Mouse (Mus musculus) CH12.LX (cell line): ENCODE results near the gene Hnrnpu. TPM values are rescaled to one million over a fixed set of nuclear protein-coding genes. Genes with fewer than 3 reads are reported as not detected.
"Not testable (repeated sequence)": the region's sequence is repeated elsewhere in the genome, so short reads cannot be mapped to it uniquely, and the experiment has no call there.

Experiments used
- DNase-seq: peaks from one replicate; pipeline ENCODE4 v3.0.0-alpha.2; 2013; ENCODE audit errors: extremely low read depth
- H3K27ac ChIP-seq: 2 replicates; pipeline ENCODE4 v1.5.1; 2012; ENCODE audit warnings: low read depth, mild to moderate bottlenecking, control low read depth, moderate library complexity; ENCODE audit not compliant: insufficient read depth
- H3K27me3 ChIP-seq: replicated peaks from 2 replicates; pipeline ENCODE3; 2012; ENCODE audit warnings: inconsistent platforms
- H3K36me3 ChIP-seq, 2 experiments: replicated peaks in 1 of 2; 2 replicates each; pipeline versions ENCODE3 to v1.6.1; 2012; ENCODE audit warnings: inconsistent platforms in 1 of 2, low read length in 1 of 2, mild to moderate bottlenecking in 1 of 2, mixed read lengths in 1 of 2, moderate library complexity in 1 of 2; ENCODE audit not compliant: control insufficient read depth in 1 of 2, insufficient read depth in 1 of 2
- H3K4me1 ChIP-seq, 2 experiments: 2 replicates each; pipeline ENCODE4 v1.6.1; 2012; ENCODE audit warnings: inconsistent platforms in 1 of 2, moderate library complexity in 1 of 2; ENCODE audit not compliant: insufficient read depth in 2 of 2, control insufficient read depth in 1 of 2
- H3K4me2 ChIP-seq: 2 replicates; pipeline ENCODE4 v1.6.1; 2012; ENCODE audit warnings: low read depth, mild to moderate bottlenecking, control low read depth; ENCODE audit not compliant: poor library complexity, insufficient read depth, severe bottlenecking
- H3K4me3 ChIP-seq, 3 experiments: fragments of 150-350 bp in 1 of 3; sonication (generic) in 1 of 3; replicated peaks in 1 of 3; 2 replicates each; pipeline versions ENCODE3 to v1.5.1; 2011 to 2012; ENCODE audit warnings: low read depth in 2 of 3, low read length in 2 of 3, mild to moderate bottlenecking in 2 of 3, moderate library complexity in 2 of 3, control low read depth in 1 of 3, improper control_type of control experiment in 1 of 3, inconsistent platforms in 1 of 3, mixed read lengths in 1 of 3; ENCODE audit not compliant: poor library complexity in 1 of 3
- H3K79me2 ChIP-seq: replicated peaks from 2 replicates; pipeline ENCODE4 v1.6.1; 2012; ENCODE audit warnings: mild to moderate bottlenecking, moderate library complexity; ENCODE audit not compliant: control insufficient read depth, poor library complexity, insufficient read depth, severe bottlenecking; ENCODE audit errors: extremely low read depth
- H3K9ac ChIP-seq: 2 replicates; pipeline ENCODE4 v1.6.1; 2012; ENCODE audit warnings: low read depth, mild to moderate bottlenecking, control low read depth, moderate library complexity; ENCODE audit not compliant: insufficient read depth
- H3K9me3 ChIP-seq: replicated peaks from 2 replicates; pipeline ENCODE3; 2012; ENCODE audit warnings: low read length, inconsistent platforms, mixed read lengths
- CTCF ChIP-seq, 2 experiments: IDR thresholded peaks in 1 of 2; conservative IDR thresholded peaks in 1 of 2; 2 replicates each; pipeline ENCODE4 v1.5.1; 2011 to 2012; ENCODE audit warnings: low read depth in 2 of 2, low read length in 2 of 2, improper control_type of control experiment in 1 of 2, inconsistent platforms in 1 of 2, mild to moderate bottlenecking in 1 of 2, moderate library complexity in 1 of 2
- E2F4 ChIP-seq: IDR thresholded peaks from 2 replicates; pipeline ENCODE4 v1.6.1; 2011; ENCODE audit warnings: low read depth, low read length, improper control_type of control experiment; ENCODE audit not compliant: insufficient replicate concordance
- ELF1 ChIP-seq: IDR thresholded peaks from 2 replicates; pipeline ENCODE4 v1.6.1; 2014; ENCODE audit warnings: low read depth, mild to moderate bottlenecking, inconsistent platforms, low read length, improper control_type of control experiment
- EP300 ChIP-seq: IDR thresholded peaks from 2 replicates; pipeline ENCODE4 v1.6.1; 2011; ENCODE audit warnings: low read length, improper control_type of control experiment
- JUN ChIP-seq: IDR thresholded peaks from 2 replicates; pipeline ENCODE4 v1.6.1; 2011; ENCODE audit warnings: low read depth, mild to moderate bottlenecking, low read length, improper control_type of control experiment, moderate library complexity; ENCODE audit not compliant: insufficient read depth
- MAZ ChIP-seq: IDR thresholded peaks from 2 replicates; pipeline ENCODE4 v1.6.1; 2012; ENCODE audit warnings: low read depth, mild to moderate bottlenecking, inconsistent platforms, low read length, improper control_type of control experiment, moderate library complexity
- PAX5 ChIP-seq: IDR thresholded peaks from 2 replicates; pipeline ENCODE4 v1.6.1; 2012; ENCODE audit warnings: low read length, inconsistent platforms, mixed read lengths
- RAD21 ChIP-seq: IDR thresholded peaks from 2 replicates; pipeline ENCODE4 v1.6.1; 2011; ENCODE audit warnings: low read depth, mild to moderate bottlenecking, low read length, improper control_type of control experiment, moderate library complexity
- SMC3 ChIP-seq: IDR thresholded peaks from 2 replicates; pipeline ENCODE4 v1.6.1; 2011; ENCODE audit warnings: low read depth, low read length, improper control_type of control experiment
- TBP ChIP-seq: conservative IDR thresholded peaks from 2 replicates; pipeline ENCODE4 v1.6.1; 2011; ENCODE audit warnings: low read depth, low read length, improper control_type of control experiment
- ZC3H11A ChIP-seq: IDR thresholded peaks from 2 replicates; pipeline ENCODE4 v1.6.1; 2012; ENCODE audit warnings: low read depth, mild to moderate bottlenecking, inconsistent platforms, low read length, improper control_type of control experiment
- ZNF384 ChIP-seq: IDR thresholded peaks from 2 replicates; pipeline ENCODE4 v1.6.1; 2012; ENCODE audit warnings: low read depth, low read length, improper control_type of control experiment, inconsistent platforms
- dilution Hi-C: fragments of 300-500 bp; cut with MboI; formaldehyde crosslinking; loops from 2 replicates; pipeline ENCODE4 v1.14.3; 2020; ENCODE audit warnings: low sequenced_read_pairs; ENCODE audit not compliant: extremely low pct_unique_long_range_greater_than_20kb, extremely low pct_ligation_motif_present
- in situ Hi-C: fragments of 300-500 bp; cut with MboI; formaldehyde crosslinking; loops from 3 replicates; pipeline ENCODE4 v1.14.3; 2019; ENCODE audit warnings: low sequenced_read_pairs, low pct_ligation_motif_present, low pct_unique_long_range_greater_than_20kb, mixed read lengths
- polyA plus RNA-seq: library from polyadenylated mRNA; unstranded; fragments of >175 nt; gene quantifications from 2 replicates; pipeline ENCODE4 v1.2.1, GENCODE M21; 2012; ENCODE audit warnings: low read depth; ENCODE audit not compliant: insufficient read length
- total RNA-seq, 2 experiments: library from RNA; depleted of rRNA; stranded (reverse); fragments of 300-350 nt in 1 of 2; fragments of >200 nt in 1 of 2; gene quantifications; 2 replicates each; pipeline ENCODE4 v1.2.3; 2012 to 2014

Hnrnpu gene
- total and polyA plus RNA-seq, 3 experiments: 346 to 853 (median 359) TPM

DNA sequence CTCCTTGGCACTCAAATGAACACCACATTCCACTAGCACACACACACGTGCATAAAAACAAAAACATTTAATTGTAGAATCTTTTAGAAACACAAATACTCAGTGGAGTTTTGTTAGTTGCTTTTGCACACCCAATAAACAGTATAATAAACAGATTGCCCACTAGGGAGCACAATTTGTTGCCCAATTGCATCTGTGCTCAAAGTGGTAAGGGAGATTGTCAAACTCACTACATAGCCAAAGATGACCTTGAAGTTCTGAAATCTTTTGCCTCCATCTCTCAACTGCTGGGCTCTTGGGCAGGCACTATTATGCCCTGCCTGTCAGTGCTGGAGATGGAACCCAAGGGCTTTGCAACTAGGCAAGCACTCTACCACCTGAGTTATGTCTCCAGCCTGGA is 27.5 kb downstream of the Hnrnpu start:
- no peak for DNase-seq
- H3K9me3 ChIP-seq: no peaks in the 10 kb centered on the region
- H3K4me2 ChIP-seq: no peak overlapping the region
- no peak overlapping the region for H3K9ac ChIP-seq
- H3K27ac ChIP-seq: no peak overlapping the region
- in situ Hi-C loops (no loop called here), dilution Hi-C loops (no loop called here)
- H3K4me3 ChIP-seq: no peak overlapping the region
- H3K27me3 ChIP-seq: no peaks in the 10 kb centered on the region
- no peaks in the 10 kb centered on the region for H3K79me2 ChIP-seq
- TF ChIP-seq EP300 (no peak), SMC3 (peak; percentile 25), JUN (no peak), CTCF (conservative IDR thresholded peaks at IDR 0.05 in 1 of 2, IDR thresholded peaks at IDR 0.05 in 1 of 2; ENCODE audit: low read depth in 2 of 2, low read length in 2 of 2) (peak in 1 of 2 experiments; percentile 34; a peak in 2 of 4 replicates), TBP (no peak), ELF1 (no peak), RAD21 (peak; percentile 26)
- H3K36me3 ChIP-seq: peaks cover 0 to 7% of the 10 kb centered on the region in 2 experiments
- no peaks in the 10 kb centered on the region for H3K4me1 ChIP-seq

DNA sequence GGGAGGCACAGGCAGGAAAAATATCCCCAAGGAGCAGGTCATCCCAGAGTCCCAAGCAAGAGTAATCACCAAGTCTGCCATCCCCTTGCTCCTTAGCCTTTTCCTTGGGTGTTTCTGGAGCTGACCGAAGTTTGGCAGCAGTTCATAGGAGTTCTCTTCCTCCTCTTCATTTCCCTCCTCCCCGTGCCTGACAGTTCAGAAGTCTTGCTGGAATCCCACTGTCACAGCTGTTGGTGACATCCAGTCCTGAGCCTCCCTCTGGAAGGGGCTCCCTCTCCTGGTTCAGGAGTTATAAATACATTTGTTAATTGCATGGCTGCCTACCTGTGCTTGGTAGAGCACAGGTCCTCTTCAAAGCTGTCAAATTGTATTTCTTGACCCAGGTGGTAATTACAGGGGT is 28.1 kb downstream of the Hnrnpu start:
- Histone ChIP-seq H3K9me3 (no peaks in the 10 kb centered on the region), H3K79me2 (no peaks in the 10 kb centered on the region), H3K27ac (no peak overlapping the region), H3K4me2 (no peak overlapping the region)
- no peak for TF ChIP-seq ZC3H11A
- TF ChIP-seq PAX5: no peak
- TF ChIP-seq E2F4: no peak
- no peak for TF ChIP-seq ZNF384
- TF ChIP-seq, all 38 proteins: peak for 0
- dilution Hi-C loops: no loop called here
- no peaks in the 10 kb centered on the region for H3K4me1 ChIP-seq
- peaks cover 0 to 2% of the 10 kb centered on the region in 2 experiments for H3K36me3 ChIP-seq
- DNase-seq: no peak
- H3K27me3 ChIP-seq: no peaks in the 10 kb centered on the region
- in situ Hi-C loops: no loop called here
- no peak overlapping the region for H3K9ac ChIP-seq
- no peak overlapping the region for H3K4me3 ChIP-seq

DNA sequence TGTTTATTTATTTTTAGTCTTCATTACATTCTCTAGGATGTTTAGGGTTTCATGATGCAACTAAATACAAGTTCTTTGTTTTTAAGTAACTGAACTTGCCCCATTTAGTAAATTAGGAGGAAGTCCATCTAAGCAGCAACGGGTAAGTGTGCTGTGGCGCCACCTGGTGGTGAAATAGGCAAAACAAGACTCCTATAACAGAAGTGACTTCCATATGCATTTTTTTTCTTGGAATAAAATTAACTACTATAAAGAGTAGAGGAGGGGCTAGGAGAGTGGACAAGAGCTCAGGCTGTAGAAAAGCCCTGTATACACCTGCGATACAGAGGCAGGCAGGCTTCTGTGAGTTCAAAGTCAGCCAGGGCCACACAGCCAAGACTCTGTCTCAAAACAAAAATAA is 34.2 kb downstream of the Hnrnpu start:
- Histone ChIP-seq H3K27me3 (no peaks in the 10 kb centered on the region), H3K27ac (no peak overlapping the region), H3K36me3 (no peaks in the 10 kb centered on the region), H3K79me2 (no peaks in the 10 kb centered on the region), H3K4me2 (no peak overlapping the region), H3K4me1 (no peaks in the 10 kb centered on the region), H3K9ac (no peak overlapping the region), H3K4me3 (no peak overlapping the region), H3K9me3 (no peaks in the 10 kb centered on the region)
- dilution Hi-C loops (no loop called here), in situ Hi-C loops (no loop called here)
- DNase-seq: peak; percentile 77
- TF ChIP-seq RAD21 (peak; percentile 66), SMC3 (peak; percentile 89), ZC3H11A (peak; percentile 17; the same call in 1 of the 2 replicates), ZNF384 (peak; percentile 26; the same call in 1 of the 2 replicates), MAZ (no peak), CTCF (conservative IDR thresholded peaks at IDR 0.05 in 1 of 2, IDR thresholded peaks at IDR 0.05 in 1 of 2; ENCODE audit: low read depth in 2 of 2, low read length in 2 of 2) (peak; percentile 47 to 87)

DNA sequence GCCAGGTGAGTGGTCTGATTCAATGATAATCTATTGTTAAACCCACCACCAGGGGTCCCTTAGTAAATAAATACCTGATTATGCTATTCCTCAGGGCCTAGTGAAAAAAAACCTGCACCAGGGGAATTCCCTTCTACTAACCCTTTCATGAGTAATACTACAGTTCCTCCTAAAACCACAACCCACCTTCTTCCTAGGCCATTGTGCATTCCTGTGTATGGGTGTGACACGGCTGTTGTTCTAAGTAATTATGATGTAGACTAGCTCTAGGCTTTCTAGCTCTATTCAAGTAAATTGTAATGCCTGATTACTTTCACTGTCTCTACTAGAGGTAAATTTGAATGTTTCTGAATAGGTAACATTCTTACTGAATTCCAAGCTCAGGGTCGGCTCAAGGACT is 36.3 kb downstream of the Hnrnpu start:
- H3K27me3 ChIP-seq, in situ Hi-C loops, H3K4me2 ChIP-seq, H3K36me3 ChIP-seq, dilution Hi-C loops, H3K79me2 ChIP-seq, DNase-seq, H3K4me3 ChIP-seq, H3K9me3 ChIP-seq, H3K27ac ChIP-seq, H3K4me1 ChIP-seq, H3K9ac ChIP-seq: not testable (repeated sequence)
